10 mouse cellular contexts compared by ENCODE assay signal in the genomic region with DNA sequence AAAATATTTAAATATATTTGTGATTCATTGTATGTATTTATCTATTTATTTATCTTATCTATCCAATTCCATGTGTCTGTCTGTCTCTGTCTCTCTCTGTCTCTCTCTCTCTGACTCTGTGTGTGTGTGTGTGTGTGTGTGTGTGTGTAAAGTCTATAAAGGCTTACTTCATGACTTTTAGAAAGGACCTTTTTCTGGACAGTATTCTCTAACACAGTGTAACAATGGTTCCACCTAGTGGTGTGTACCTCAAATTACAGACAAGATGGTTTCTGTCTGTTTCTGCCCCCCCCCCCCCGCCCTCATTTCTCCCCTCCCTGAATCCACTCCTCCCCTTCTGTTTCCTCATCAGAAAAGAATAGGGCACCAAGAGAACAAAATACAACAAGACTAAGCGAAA. TPM values are rescaled to one million over a fixed set of nuclear protein-coding genes. Genes with fewer than 3 reads are reported as not detected.
A peak's percentile ranks its signal among the peaks of the same experiment; 100 is the strongest.
DNase-seq lines count a peak whose midpoint lies in the region; ATAC-seq and TF ChIP-seq lines count a peak whose summit lies in the region.
"Had no signal": no experiment of that assay in that cellular context is flagged by ENCODE, and none has a peak within 500 bp of the region (broad histone marks: within the 10 kb centered on the region; RNA-seq: fewer than 3 reads in every experiment).

No protein-coding gene starts in this region.

- no peaks in the 10 kb centered on the region for H3K4me1 ChIP-seq in liver, postnatal 0 days (ENCODE audit: insufficient read depth)
- no peaks in the 10 kb centered on the region for H3K4me1 ChIP-seq in forebrain, embryonic 16.5 days (replicated peaks; ENCODE audit: control insufficient read depth, insufficient read depth, low read length)
- H3K4me1 ChIP-seq: midbrain, embryonic 15.5 days had no signal

- H3K36me3 ChIP-seq in liver, postnatal 0 days (replicated peaks; ENCODE audit: insufficient read depth, low read length), result peaks cover 10% of the 10 kb centered on the region; the same call in 1 of the 2 replicates
- no peaks in the 10 kb centered on the region for H3K36me3 ChIP-seq in forebrain, embryonic 16.5 days (ENCODE audit: control insufficient read depth, insufficient read depth)
- H3K36me3 ChIP-seq: midbrain, embryonic 15.5 days had no signal

- peak; percentile 70 for TF ChIP-seq CTCF in layer of hippocampus, adult 2 months (conservative IDR thresholded peaks at IDR 0.05)
- TF ChIP-seq CTCF in liver, postnatal 0 days (IDR thresholded peaks at IDR 0.05; ENCODE audit: low read depth), result peak; percentile 66

- intact Hi-C loops in left cerebral cortex, postnatal 14 days (cut with DNase I), result no loop called here

- WGBS in liver, postnatal 0 days (ENCODE audit: insufficient replicate concordance), result 65% methylated on average over 2 of the region's 2 CpGs
- 70% methylated on average over 2 of the region's 2 CpGs for WGBS in forebrain, embryonic 16.5 days

- ATAC-seq in liver, postnatal 0 days, result peak; percentile 77
- no peak for ATAC-seq in forebrain, embryonic 16.5 days
- ATAC-seq: midbrain, embryonic 15.5 days had no signal

- no peak overlapping the region for H3K27ac ChIP-seq in layer of hippocampus, adult 2 months
- no peak overlapping the region for H3K27ac ChIP-seq in liver, postnatal 0 days (ENCODE audit: low read depth)
- no peak overlapping the region for H3K27ac ChIP-seq in forebrain, embryonic 16.5 days (ENCODE audit: low read length)
- H3K27ac ChIP-seq: midbrain, embryonic 15.5 days had no signal

- H3K4me2 ChIP-seq in liver, postnatal 0 days (ENCODE audit: low read depth, low read length), result no peak overlapping the region
- no peak overlapping the region for H3K4me2 ChIP-seq in forebrain, embryonic 16.5 days (ENCODE audit: low read length)
- H3K4me2 ChIP-seq: heart, embryonic 11.5 days; midbrain, embryonic 15.5 days had no signal

- no peak for DNase-seq in layer of hippocampus, adult 2 months (ENCODE audit: low spot score in 2 of 2)
- no peak for DNase-seq in layer of hippocampus, postnatal 14 days (ENCODE audit: low spot score in 2 of 2)
- peak; percentile 48 for DNase-seq in CD4-positive, CD25-positive, alpha-beta regulatory T cell, adult 2 months (ENCODE audit: low read depth, low spot score)
- DNase-seq in brain, adult 2 months (ENCODE audit: low read depth, low spot score), result peak; percentile 24
- DNase-seq in liver, postnatal 0 days, result no peak
- DNase-seq in testis, postnatal 14 days (ENCODE audit: low spot score), result no peak
- DNase-seq in left cerebral cortex, postnatal 14 days (ENCODE audit: low spot score in 2 of 2), result no peak

- H3K9me3 ChIP-seq in liver, postnatal 0 days (ENCODE audit: low read length), result no peaks in the 10 kb centered on the region
- H3K9me3 ChIP-seq in forebrain, embryonic 16.5 days (ENCODE audit: control insufficient read depth, low read length), result no peaks in the 10 kb centered on the region
- H3K9me3 ChIP-seq: midbrain, embryonic 15.5 days had no signal

- no peak overlapping the region for H3K4me3 ChIP-seq in layer of hippocampus, adult 2 months
- H3K4me3 ChIP-seq in liver, postnatal 0 days (ENCODE audit: low read depth, low read length), result no peak overlapping the region
- no peak overlapping the region for H3K4me3 ChIP-seq in forebrain, embryonic 16.5 days (replicated peaks; ENCODE audit: low read length)
- H3K4me3 ChIP-seq: midbrain, embryonic 15.5 days had no signal

- no peak overlapping the region for H3K9ac ChIP-seq in liver, postnatal 0 days (replicated peaks)
- no peak overlapping the region for H3K9ac ChIP-seq in forebrain, embryonic 16.5 days (replicated peaks; ENCODE audit: low read depth, low read length)
- H3K9ac ChIP-seq: midbrain, embryonic 15.5 days had no signal

- TF ChIP-seq EP300 in liver, postnatal 0 days (IDR thresholded peaks at IDR 0.05; ENCODE audit: low read depth), result no peak

- H3K27me3 ChIP-seq in liver, postnatal 0 days (ENCODE audit: insufficient read depth, low read length), result no peaks in the 10 kb centered on the region
- no peaks in the 10 kb centered on the region for H3K27me3 ChIP-seq in forebrain, embryonic 16.5 days (replicated peaks; ENCODE audit: control insufficient read depth, insufficient read depth, low read length)
- H3K27me3 ChIP-seq: midbrain, embryonic 15.5 days had no signal

RNA-seq across cellular contexts. Expression of gene Ube2e3, which starts 46.9 kb away (rescaled TPM):
- total RNA-seq in layer of hippocampus, adult 2 months (2021), result 100 to 1,000 TPM; 104 to 106 TPM
- total RNA-seq in layer of hippocampus, postnatal 14 days (2021), result 100 to 1,000 TPM; 106 to 115 TPM
- polyA plus RNA-seq in liver, postnatal 0 days (2015; fragmentation: Nextera tagmentation; extraction: Ambion mirVana), result 46.8 and 49.6 TPM in 2 replicates
- 250 and 261 TPM in 2 replicates for polyA plus RNA-seq in forebrain, embryonic 16.5 days (2015; fragmentation: Nextera tagmentation; extraction: Ambion mirVana)
- total RNA-seq in left cerebral cortex, postnatal 14 days (2021), result 100 to 1,000 TPM; 127 to 139 TPM

Comparison
In these comparisons a context has a peak if more than half of its experiments do, and no peak if none do; other contexts are left out.
1. DNase-seq: peak in CD4-positive, CD25-positive, alpha-beta regulatory T cell, adult 2 months (single experiment) and brain, adult 2 months (single experiment); none in layer of hippocampus, adult 2 months (0 of 2), layer of hippocampus, postnatal 14 days (0 of 2), liver, postnatal 0 days (single experiment), testis, postnatal 14 days (single experiment) and left cerebral cortex, postnatal 14 days (0 of 2).